Mouse (Mus musculus) embryonic fibroblast, embryonic 13.5 days (primary cell): ENCODE data around the gene Foxp1.

Experiments
- CTCF ChIP-seq: IDR thresholded peaks from 2 replicates; pipeline ENCODE4 v1.5.1; 2011; ENCODE audit warnings: mild to moderate bottlenecking, control low read depth, low read length, moderate library complexity, borderline replicate concordance; ENCODE audit not compliant: insufficient read depth
- POLR2A ChIP-seq: IDR thresholded peaks from 2 replicates; pipeline ENCODE4 v1.6.1; 2011; ENCODE audit warnings: low read depth, mild to moderate bottlenecking, control low read depth, low read length, moderate library complexity

GRCm38 (mm10) chr6:99168727-99169126 is 353.8 kb downstream of the Foxp1 start:
- TF ChIP-seq POLR2A = no peak
- no peak for TF ChIP-seq CTCF
